Mouse (Mus musculus): ENCODE data around the gene Hcfc1r1.

DNA sequence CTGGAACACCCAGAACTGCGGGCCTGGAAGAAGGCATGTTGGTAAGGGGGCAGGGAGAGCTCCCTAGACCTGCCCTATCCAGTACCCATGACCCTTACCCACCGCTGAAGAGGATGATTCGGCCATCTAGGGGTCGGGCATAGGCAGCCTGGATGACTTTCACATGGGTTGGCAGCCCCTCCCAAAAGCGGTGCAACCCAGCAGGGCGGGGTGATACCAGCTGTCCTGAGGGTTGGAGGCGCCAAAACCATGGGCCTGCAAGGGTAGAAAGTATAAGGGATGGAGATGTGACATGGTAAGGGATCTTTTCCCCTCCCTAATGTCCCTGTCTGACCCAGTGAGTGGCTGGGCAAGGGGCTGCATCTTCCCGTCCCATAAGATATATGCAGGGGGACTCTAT lies 42.2 kb upstream of the Hcfc1r1 start:
- TF ChIP-seq GATA1 (IDR thresholded peaks at IDR 0.05; ENCODE audit: borderline replicate concordance, low read length) = no peak
- no peak for TF ChIP-seq FLI1 (IDR thresholded peaks at IDR 0.05; ENCODE audit: low read length)

Measured in megakaryocyte, embryonic 14.5 days (primary cell).